Mouse (Mus musculus) neutrophil, adult 5-6 weeks (primary cell): ENCODE results near the gene Oxsr1. TPM values are rescaled to one million over a fixed set of nuclear protein-coding genes. Genes with fewer than 3 reads are reported as not detected.

ENCODE experiments used
- total RNA-seq: library from RNA; stranded (forward); fragments of 200-1000 nt; gene quantifications from 2 replicates; pipeline ENCODE4 v1.2.3, GENCODE M21; 2017

The Oxsr1 gene
- total RNA-seq, 1 experiment from 2014 or later = 49.3 TPM

Other genes starting within 250 kb of the Oxsr1 start
- gene Plcd1, start 228.9 kb downstream of the Oxsr1 start, total RNA-seq = 0.23 TPM in 1 of 2 replicates, not detected in the other
- not detected in 2 replicates for gene Dlec1, start 219.9 kb downstream of the Oxsr1 start, total RNA-seq
- 0.25 TPM in 1 of 2 replicates, not detected in the other for gene Acaa1b, start 165.3 kb downstream of the Oxsr1 start, total RNA-seq
- not detected in 2 replicates for gene Gm47289, start 163.3 kb downstream of the Oxsr1 start, total RNA-seq
- not detected in 2 replicates for gene Slc22a13, start 113.3 kb downstream of the Oxsr1 start, total RNA-seq
- 66.7 and 68.1 TPM in 2 replicates for gene Acaa1a, start 17.2 kb upstream of the Oxsr1 start, total RNA-seq
- 150 and 157 TPM in 2 replicates for gene Myd88, start 19.0 kb upstream of the Oxsr1 start, total RNA-seq
- 0.12 and 0.61 TPM in 2 replicates for gene Xylb, start 35.0 kb upstream of the Oxsr1 start, total RNA-seq
- not detected in 2 replicates for gene Slc22a14, start 43.1 kb upstream of the Oxsr1 start, total RNA-seq
- not detected in 2 replicates for gene Acvr2b, start 79.7 kb upstream of the Oxsr1 start, total RNA-seq
- 3.3 and 3.9 TPM in 2 replicates for gene Exog, start 122.5 kb upstream of the Oxsr1 start, total RNA-seq